Mouse (Mus musculus) lung, postnatal 0 days (tissue): ENCODE measurements at regions not wholly inside any gene's neighbourhood (a gene's known extent, or its start where the extent isn't known, plus 50 kb on each side); places are given as distances from the start of the nearest gene placed in this dataset.

Experiments used
- CTCF ChIP-seq: IDR thresholded peaks from 2 replicates; pipeline ENCODE4 v1.5.1; 2016; ENCODE audit warnings: antibody characterized with exemption, mild to moderate bottlenecking
- EP300 ChIP-seq: IDR thresholded peaks from 2 replicates; pipeline ENCODE4 v1.6.1; 2016; ENCODE audit warnings: antibody characterized with exemption, mild to moderate bottlenecking, control low read depth

- no peak for TF ChIP-seq EP300
- TF ChIP-seq CTCF = no peak
Measured at GRCm38 (mm10) chr2:148493281-148493680, 49.9 kb upstream of the Cd93 start.
